Mouse (Mus musculus): ENCODE results near the gene Anapc13. TPM values are rescaled to one million over a fixed set of nuclear protein-coding genes. Genes with fewer than 3 reads are reported as not detected.
A peak's percentile ranks its signal among the peaks of the same experiment; 100 is the strongest.

Anapc13 gene
- polyA plus RNA-seq, 2 experiments: 177 to 191 TPM

- WGBS: 97% methylated on average over 3 of the region's 3 CpGs
Measured at GRCm38 (mm10) chr9:102609221-102609620, 16.9 kb upstream of the Anapc13 start.

GRCm38 (mm10) chr9:102615071-102615470, 11.0 kb upstream of the Anapc13 start:
- Histone ChIP-seq H3K4me2 (replicated peaks; ENCODE audit: low read depth, low read length, severe bottlenecking) (no peak overlapping the region), H3K9me3 (ENCODE audit: control insufficient read depth, low read length) (no peaks in the 10 kb centered on the region), H3K27me3 (ENCODE audit: control insufficient read depth, insufficient read depth, low read length) (no peaks in the 10 kb centered on the region), H3K4me1 (ENCODE audit: control insufficient read depth, insufficient read depth, low read length) (no peaks in the 10 kb centered on the region), H3K27ac (replicated peaks; ENCODE audit: low read depth, low read length) (no peak overlapping the region), H3K4me3 (replicated peaks; ENCODE audit: low read length) (no peak overlapping the region), H3K9ac (ENCODE audit: low read depth, low read length, severe bottlenecking) (no peak overlapping the region), H3K36me3 (ENCODE audit: control insufficient read depth, insufficient read depth, low read length) (peaks cover 52% of the 10 kb centered on the region)
- 85% methylated on average over 3 of the region's 3 CpGs for WGBS
- TF ChIP-seq POLR2A (IDR thresholded peaks at IDR 0.05; ENCODE audit: borderline replicate concordance, extremely low read depth, insufficient read depth, insufficient read length): no peak
- DNase-seq (ENCODE audit: low spot score) (no peak), ATAC-seq (ENCODE audit: low FRiP score, low read depth) (no peak)

More at GRCm38 (mm10) chr9:102609221-102609620, 16.9 kb upstream of the Anapc13 start:
- ATAC-seq (ENCODE audit: low FRiP score, low read depth): no peak
- Histone ChIP-seq H3K9me3 (ENCODE audit: control insufficient read depth, low read length) (no peaks in the 10 kb centered on the region), H3K4me3 (replicated peaks; ENCODE audit: low read length) (no peak overlapping the region), H3K4me1 (ENCODE audit: control insufficient read depth, insufficient read depth, low read length) (no peaks in the 10 kb centered on the region), H3K36me3 (ENCODE audit: control insufficient read depth, insufficient read depth, low read length) (peaks cover 45% of the 10 kb centered on the region), H3K4me2 (replicated peaks; ENCODE audit: low read depth, low read length, severe bottlenecking) (no peak overlapping the region), H3K27ac (replicated peaks; ENCODE audit: low read depth, low read length) (no peak overlapping the region), H3K9ac (ENCODE audit: low read depth, low read length, severe bottlenecking) (no peak overlapping the region), H3K27me3 (ENCODE audit: control insufficient read depth, insufficient read depth, low read length) (no peaks in the 10 kb centered on the region)
- no peak for DNase-seq (ENCODE audit: low spot score)
- TF ChIP-seq POLR2A (IDR thresholded peaks at IDR 0.05; ENCODE audit: borderline replicate concordance, extremely low read depth, insufficient read depth, insufficient read length): no peak

- no peaks in the 10 kb centered on the region for H3K27me3 ChIP-seq (ENCODE audit: control insufficient read depth, insufficient read depth, low read length)
- no peak overlapping the region for H3K9ac ChIP-seq (ENCODE audit: low read depth, low read length, severe bottlenecking)
- no peak for TF ChIP-seq POLR2A (IDR thresholded peaks at IDR 0.05; ENCODE audit: borderline replicate concordance, extremely low read depth, insufficient read depth, insufficient read length)
- no peak overlapping the region for H3K4me2 ChIP-seq (replicated peaks; ENCODE audit: low read depth, low read length, severe bottlenecking)
- H3K36me3 ChIP-seq (ENCODE audit: control insufficient read depth, insufficient read depth, low read length): peaks cover 42% of the 10 kb centered on the region
- H3K27ac ChIP-seq (replicated peaks; ENCODE audit: low read depth, low read length): no peak overlapping the region
- H3K4me3 ChIP-seq (replicated peaks; ENCODE audit: low read length): no peak overlapping the region
- ATAC-seq (ENCODE audit: low FRiP score, low read depth): no peak
- no peaks in the 10 kb centered on the region for H3K4me1 ChIP-seq (ENCODE audit: control insufficient read depth, insufficient read depth, low read length)
- DNase-seq (ENCODE audit: low spot score): no peak
- H3K9me3 ChIP-seq (ENCODE audit: control insufficient read depth, low read length): no peaks in the 10 kb centered on the region
- WGBS: 83% methylated on average over 9 of the region's 9 CpGs
Measured at GRCm38 (mm10) chr9:102616267-102616666, 9.8 kb upstream of the Anapc13 start.

GRCm38 (mm10) chr9:102621385-102621784, 4.7 kb upstream of the Anapc13 start:
- Histone ChIP-seq H3K27me3 (ENCODE audit: control insufficient read depth, insufficient read depth, low read length) (no peaks in the 10 kb centered on the region), H3K4me3 (replicated peaks; ENCODE audit: low read length) (no peak overlapping the region), H3K4me2 (replicated peaks; ENCODE audit: low read depth, low read length, severe bottlenecking) (no peak overlapping the region), H3K9me3 (ENCODE audit: control insufficient read depth, low read length) (no peaks in the 10 kb centered on the region), H3K27ac (replicated peaks; ENCODE audit: low read depth, low read length) (no peak overlapping the region), H3K36me3 (ENCODE audit: control insufficient read depth, insufficient read depth, low read length) (peaks cover 15% of the 10 kb centered on the region; the same call in 1 of the 2 replicates), H3K9ac (ENCODE audit: low read depth, low read length, severe bottlenecking) (no peak overlapping the region), H3K4me1 (ENCODE audit: control insufficient read depth, insufficient read depth, low read length) (peaks cover 7% of the 10 kb centered on the region)
- no peak for TF ChIP-seq POLR2A (IDR thresholded peaks at IDR 0.05; ENCODE audit: borderline replicate concordance, extremely low read depth, insufficient read depth, insufficient read length)
- DNase-seq (ENCODE audit: low spot score): no peak
- WGBS: 19% methylated on average over 5 of the region's 5 CpGs
- ATAC-seq (ENCODE audit: low FRiP score, low read depth): no peak

GRCm38 (mm10) chr9:102622192-102622857, 3.8 kb upstream of the Anapc13 start:
- Histone ChIP-seq H3K36me3 (ENCODE audit: control insufficient read depth, insufficient read depth, low read length) (peaks cover 10% of the 10 kb centered on the region; the same call in 1 of the 2 replicates), H3K4me1 (ENCODE audit: control insufficient read depth, insufficient read depth, low read length) (peaks cover 11% of the 10 kb centered on the region), H3K27me3 (ENCODE audit: control insufficient read depth, insufficient read depth, low read length) (no peaks in the 10 kb centered on the region), H3K27ac (replicated peaks; ENCODE audit: low read depth, low read length) (peak overlapping the region; percentile 28; the same call in 1 of the 2 replicates), H3K9me3 (ENCODE audit: control insufficient read depth, low read length) (no peaks in the 10 kb centered on the region), H3K9ac (ENCODE audit: low read depth, low read length, severe bottlenecking) (no peak overlapping the region), H3K4me3 (replicated peaks; ENCODE audit: low read length) (no peak overlapping the region), H3K4me2 (replicated peaks; ENCODE audit: low read depth, low read length, severe bottlenecking) (no peak overlapping the region)
- ATAC-seq (ENCODE audit: low FRiP score, low read depth): no peak
- WGBS: 32% methylated on average over 5 of the region's 5 CpGs
- TF ChIP-seq POLR2A (IDR thresholded peaks at IDR 0.05; ENCODE audit: borderline replicate concordance, extremely low read depth, insufficient read depth, insufficient read length): no peak
- DNase-seq (ENCODE audit: low spot score): peak; percentile 91

All from limb, embryonic 14.5 days (tissue).